Mouse (Mus musculus): Measurements from ENCODE around the gene C87436.

Gene C87436

DNA sequence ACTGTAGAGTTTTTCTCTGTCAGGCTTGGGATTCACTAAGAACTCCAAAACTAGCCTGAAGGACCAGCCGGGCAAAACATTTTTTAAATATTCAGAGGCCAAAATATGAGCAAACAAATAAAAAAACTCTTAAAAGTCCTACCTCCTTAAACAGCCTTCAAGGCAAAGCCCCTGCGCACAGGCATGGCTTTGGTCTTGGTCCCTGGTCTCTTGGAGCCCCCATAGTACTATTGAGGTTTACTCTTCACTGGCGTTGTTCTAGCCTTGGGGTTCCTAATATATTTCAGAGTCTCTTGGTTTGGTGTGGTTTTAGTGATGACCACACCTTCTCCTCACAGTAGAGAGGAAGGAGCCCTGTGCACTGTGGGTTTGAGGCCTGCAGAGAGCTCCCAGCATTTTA is 6.6 kb upstream of the C87436 start:
- DNase-seq = no peak

DNA sequence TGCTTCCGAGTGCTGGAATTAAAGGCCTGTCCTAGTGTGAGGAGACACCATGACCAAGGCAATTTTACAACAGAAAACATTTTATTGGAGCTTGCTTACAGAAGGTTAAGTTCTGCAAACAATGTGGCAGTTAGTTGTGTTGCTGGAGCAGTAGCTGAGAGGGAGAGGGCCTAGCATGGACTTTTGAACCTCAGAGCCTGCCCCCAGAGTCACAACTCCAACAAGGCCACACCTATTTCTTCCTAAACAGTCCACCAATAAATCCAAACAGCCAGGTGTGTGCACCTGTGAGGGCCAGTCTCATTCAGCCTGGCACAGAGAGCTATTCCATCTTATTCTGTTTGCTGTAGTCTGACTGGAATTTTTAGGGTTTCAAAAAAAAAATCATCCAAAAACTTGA is 4.5 kb upstream of the C87436 start:
- no peak for DNase-seq

DNA sequence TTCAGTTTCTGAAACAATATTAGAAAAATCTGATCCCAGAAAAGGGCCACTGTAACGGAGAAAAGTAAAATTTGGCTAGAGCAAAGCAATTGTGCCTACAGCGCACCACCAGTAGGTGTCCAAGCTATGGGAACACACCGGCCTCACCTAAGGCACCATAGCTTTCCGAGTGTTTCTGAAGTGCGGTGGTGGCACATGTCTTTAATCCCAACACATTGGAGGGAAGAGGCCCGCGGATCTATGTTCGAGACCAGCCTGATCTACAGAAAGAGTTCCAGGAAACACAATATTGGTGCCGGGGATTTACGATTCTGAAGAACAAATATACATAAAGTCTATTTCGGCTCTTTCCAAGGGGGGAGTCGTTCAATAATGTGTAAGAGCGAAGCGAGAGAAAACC is 463 bp upstream of the C87436 start:
- peak; percentile 47 for DNase-seq

- no peak for DNase-seq
Observed at GRCm38 (mm10) chr6:86439119-86439496, 934 bp downstream of the C87436 start.

DNA sequence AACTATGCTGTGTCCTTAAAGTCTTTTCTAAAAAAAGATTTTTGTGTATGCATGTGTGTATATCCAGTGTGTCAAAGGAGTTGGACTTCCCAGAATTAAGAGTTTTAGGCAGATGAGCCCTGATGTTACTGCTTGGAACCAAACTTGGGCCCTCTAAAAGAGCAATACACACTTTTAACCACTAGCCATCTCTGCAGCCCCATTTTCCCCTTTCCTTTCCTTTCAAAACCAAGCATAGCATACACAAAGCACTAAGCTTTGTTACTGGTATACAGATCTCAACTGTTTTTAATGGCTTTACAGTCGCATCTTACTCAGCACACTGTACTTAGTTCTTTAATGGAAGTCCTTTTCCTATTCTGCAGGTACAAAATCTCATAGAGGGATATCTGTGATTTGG is 1.4 kb downstream of the C87436 start:
- DNase-seq = no peak

- DNase-seq = no peak
Observed at GRCm38 (mm10) chr6:86441571-86441970, 3.4 kb downstream of the C87436 start.

DNA sequence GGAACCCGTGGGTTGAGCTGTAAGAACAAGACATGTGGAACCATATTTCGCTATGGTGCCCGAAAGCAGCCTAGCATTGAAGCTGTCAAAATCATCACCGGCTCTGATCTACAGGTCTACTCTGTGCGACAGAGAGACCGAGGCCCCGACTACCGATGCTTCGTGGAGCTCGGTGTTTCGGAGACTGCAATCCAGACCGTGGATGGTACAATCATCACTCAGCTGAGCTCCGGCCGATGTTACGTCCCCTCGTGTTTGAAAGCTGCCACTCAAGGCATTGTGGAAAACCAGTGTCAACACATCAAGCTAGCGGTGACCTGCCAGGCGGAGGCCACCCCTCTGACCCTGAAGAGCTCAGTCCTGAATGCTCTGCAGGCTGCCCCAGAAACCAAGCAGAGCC is 7.4 kb downstream of the C87436 start:
- DNase-seq = no peak

- DNase-seq = no peak
Observed at GRCm38 (mm10) chr6:86446927-86447568, 8.9 kb downstream of the C87436 start.

GRCm38 (mm10) chr6:86456727-86457126 is 18.6 kb downstream of the C87436 start:
- no peak for DNase-seq

GRCm38 (mm10) chr6:86463079-86463478 is 24.9 kb downstream of the C87436 start:
- no peak for DNase-seq

GRCm38 (mm10) chr6:86471317-86471716 is 33.1 kb downstream of the C87436 start:
- no peak for DNase-seq

DNA sequence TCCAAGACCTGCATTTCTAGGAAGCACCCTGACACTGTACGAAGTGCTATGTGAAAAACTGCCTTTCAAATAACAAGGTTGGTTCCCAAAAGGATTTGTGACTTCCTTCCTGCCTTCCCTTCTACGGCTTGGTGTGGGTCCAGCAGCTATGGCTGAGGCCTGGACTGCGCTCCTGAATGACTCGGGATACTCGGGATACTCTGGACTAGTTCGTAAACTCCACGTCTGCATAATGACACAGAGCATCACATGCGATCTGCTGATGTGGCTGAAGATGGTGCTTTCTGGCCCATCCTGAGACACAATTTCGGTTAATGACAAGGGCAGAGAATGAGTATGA is 33.6 kb downstream of the C87436 start:
- no peak for DNase-seq

- peak; percentile 100 for DNase-seq
Observed at GRCm38 (mm10) chr6:86472100-86472955, 34.2 kb downstream of the C87436 start.

DNA sequence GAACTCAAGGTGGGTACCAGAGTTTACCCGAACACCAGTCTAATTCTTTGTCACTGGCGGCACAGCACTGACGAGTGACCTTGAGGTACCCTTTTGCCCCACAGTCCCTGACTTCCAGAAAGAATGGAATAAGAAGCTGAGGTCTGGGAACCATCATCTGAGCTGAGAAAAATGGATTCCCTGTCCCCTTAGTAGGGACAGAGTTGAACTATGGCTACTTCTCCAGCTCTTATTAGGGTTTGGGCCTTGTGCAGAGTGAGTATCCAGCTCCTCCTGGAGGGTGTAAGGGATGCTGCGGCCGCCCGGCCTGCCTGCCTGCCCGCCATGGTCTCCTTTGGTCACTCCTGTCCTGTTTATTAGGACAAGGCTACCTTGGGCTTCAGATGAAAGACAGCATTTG is 34.9 kb downstream of the C87436 start:
- peak; percentile 45 for DNase-seq

DNA sequence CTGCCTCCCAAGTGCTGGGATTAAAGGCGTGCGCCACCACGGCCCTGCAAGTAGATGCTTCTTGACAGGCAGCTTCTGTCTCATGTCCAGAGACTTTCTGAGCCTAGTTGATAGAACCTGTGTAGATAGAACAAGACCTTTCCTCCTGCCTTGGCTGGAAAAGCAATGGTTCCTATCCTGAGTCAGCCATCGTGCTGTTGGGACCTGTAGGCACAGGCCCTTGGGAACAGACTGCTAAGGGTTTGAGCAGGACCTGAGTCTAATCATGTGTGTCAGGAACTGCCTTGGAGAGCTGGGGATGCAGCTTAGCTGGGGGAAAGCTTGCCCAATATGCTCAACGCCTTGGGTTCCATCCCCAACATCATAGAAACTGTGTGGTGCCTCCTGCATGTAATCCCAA is 35.9 kb downstream of the C87436 start:
- DNase-seq = no peak

GRCm38 (mm10) chr6:86474646-86475181 is 36.5 kb downstream of the C87436 start:
- no peak for DNase-seq

- DNase-seq = no peak
Observed at GRCm38 (mm10) chr6:86475462-86476167, 37.4 kb downstream of the C87436 start.

GRCm38 (mm10) chr6:86476931-86477330 is 38.8 kb downstream of the C87436 start:
- DNase-seq = no peak

GRCm38 (mm10) chr6:86479311-86479710 is 41.1 kb downstream of the C87436 start:
- DNase-seq = no peak

- no peak for DNase-seq
Observed at GRCm38 (mm10) chr6:86479816-86480188, 41.6 kb downstream of the C87436 start.

DNA sequence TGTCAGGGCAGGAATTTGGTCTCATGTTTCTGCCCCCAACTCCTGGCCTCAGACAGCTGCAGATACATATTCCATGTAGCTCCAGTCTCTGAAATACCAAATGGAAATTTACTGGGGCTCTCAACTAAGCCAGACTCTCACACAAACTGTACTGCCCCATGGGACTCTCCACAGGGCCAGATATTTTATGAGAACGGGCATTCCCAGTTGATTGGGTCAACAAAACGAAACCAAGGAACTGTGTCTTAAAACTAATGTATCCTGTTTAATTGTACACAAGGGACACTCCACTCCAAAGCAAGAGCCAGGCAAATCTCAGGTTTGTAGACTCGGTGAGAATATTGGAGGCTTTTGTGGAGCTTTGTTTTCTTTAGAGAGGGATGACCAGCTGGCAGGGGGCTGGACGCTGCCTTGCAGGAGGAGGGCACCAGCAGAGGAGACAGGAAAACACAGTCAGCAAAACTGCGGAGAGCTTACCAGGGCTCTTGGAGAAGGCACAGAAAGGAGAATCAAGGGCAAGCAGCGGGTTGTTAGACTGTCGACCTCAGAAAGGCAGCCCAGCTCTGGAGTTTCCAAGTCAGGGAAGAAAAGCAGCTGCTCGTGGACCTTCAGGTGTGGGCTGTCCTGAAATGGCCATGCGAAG is 42.1 kb downstream of the C87436 start:
- peak; percentile 45 for DNase-seq

DNA sequence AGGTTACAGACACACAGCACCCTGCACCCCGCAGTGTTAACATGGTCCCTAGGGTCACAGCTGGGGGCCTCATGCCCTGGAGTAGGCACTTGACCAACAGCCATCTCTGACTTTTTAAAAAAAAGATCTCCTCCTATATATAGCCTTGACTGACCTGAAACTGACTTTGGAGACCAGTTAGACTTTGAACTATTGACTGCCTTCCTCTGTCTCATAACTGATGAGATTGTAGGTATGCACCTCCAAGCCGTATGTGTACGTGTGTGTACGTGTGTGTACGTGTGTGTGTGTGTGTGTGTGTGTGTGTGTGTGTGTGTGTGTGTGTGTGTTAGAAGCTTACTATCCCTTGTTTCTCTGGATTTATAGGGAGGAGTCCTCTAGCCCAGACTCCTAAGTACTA is 43.7 kb downstream of the C87436 start:
- DNase-seq = no peak

DNA sequence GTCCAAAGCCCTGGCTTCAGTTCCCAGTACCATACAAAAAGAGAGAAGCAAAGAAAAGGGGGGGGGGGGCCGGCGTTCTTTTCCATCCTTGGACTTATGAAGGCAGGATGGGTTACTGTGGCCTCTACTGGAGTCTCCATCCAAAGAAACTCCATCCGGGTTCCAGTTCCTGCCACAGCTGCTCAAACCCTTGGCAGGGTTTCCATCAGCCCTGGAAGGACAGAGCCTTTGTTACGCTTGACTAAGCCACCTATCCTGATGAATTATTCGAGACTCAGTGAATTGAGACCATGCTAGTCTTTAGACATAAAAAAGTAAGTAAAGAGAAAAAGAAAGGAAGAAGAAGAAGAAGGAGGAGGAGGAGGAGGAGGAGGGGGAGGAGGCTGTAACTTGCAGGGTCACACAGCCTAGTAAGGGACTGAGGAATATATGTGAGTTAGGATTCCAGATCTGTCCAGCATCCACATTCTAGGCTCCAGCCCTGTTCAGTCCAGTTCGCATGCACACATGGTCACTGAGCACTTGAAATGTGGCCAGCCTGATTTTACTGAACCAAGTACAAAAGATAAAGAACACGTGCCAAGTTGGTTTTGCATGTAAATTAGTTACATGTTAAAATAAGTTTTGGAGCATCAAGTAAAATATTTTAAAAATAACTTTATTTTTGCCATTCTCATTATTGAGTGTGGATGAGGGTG is 47.9 kb downstream of the C87436 start:
- DNase-seq = no peak
